Mouse (Mus musculus) midbrain, embryonic 12.5 days (tissue): ENCODE data around the gene Vegfb. TPM values are rescaled to one million over a fixed set of nuclear protein-coding genes. Genes with fewer than 3 reads are reported as not detected.
A peak's percentile ranks its signal among the peaks of the same experiment; 100 is the strongest.

Experiments used
- ATAC-seq: fragments of 200-750 bp; cut with Nextera tagmentation; 2 replicates; pipeline ENCODE4 v1.8.0; 2017; ENCODE audit warnings: low read depth, moderate TSS enrichment, moderate library complexity; ENCODE audit not compliant: low FRiP score
- H3K27ac ChIP-seq: fragments of 300-500 bp; sonication (generic); replicated peaks from 2 replicates; pipeline ENCODE4 v1.5.1; 2016; ENCODE audit warnings: mild to moderate bottlenecking
- H3K27me3 ChIP-seq: fragments of 300-500 bp; sonication (generic); 2 replicates; pipeline ENCODE4 v1.6.1; 2016; ENCODE audit warnings: mild to moderate bottlenecking
- H3K36me3 ChIP-seq: fragments of 300-500 bp; sonication (generic); 2 replicates; pipeline ENCODE4 v1.6.1; 2016
- H3K4me1 ChIP-seq: fragments of 300-500 bp; sonication (generic); 2 replicates; pipeline ENCODE4 v1.6.1; 2016
- H3K4me2 ChIP-seq: fragments of 300-500 bp; sonication (generic); replicated peaks from 2 replicates; pipeline ENCODE4 v1.6.1; 2016; ENCODE audit warnings: mild to moderate bottlenecking, moderate library complexity
- H3K4me3 ChIP-seq: fragments of 300-500 bp; sonication (generic); 2 replicates; pipeline ENCODE4 v1.5.1; 2016; ENCODE audit warnings: mild to moderate bottlenecking
- H3K9ac ChIP-seq: fragments of 300-500 bp; sonication (generic); replicated peaks from 2 replicates; pipeline ENCODE4 v1.6.1; 2016; ENCODE audit warnings: mild to moderate bottlenecking, moderate library complexity
- H3K9me3 ChIP-seq: fragments of 300-500 bp; sonication (generic); 2 replicates; pipeline ENCODE4 v1.6.1; 2016; ENCODE audit warnings: mild to moderate bottlenecking
- WGBS: fragments of 180-500 bp; shearing (Covaris S2); methylation state at CpG from one replicate; pipeline ENCODE4 v1.1.7; 2016; 5-methylcytosine and 5-hydroxymethylcytosine counted together
- polyA plus RNA-seq: library from polyadenylated mRNA; unstranded; fragments of >200 nt; fragmentation: Nextera tagmentation; extraction: Ambion mirVana; gene quantifications from 2 replicates; pipeline ENCODE4 v1.2.1, GENCODE M21; 2016

The Vegfb gene
- polyA plus RNA-seq, 1 experiment from 2014 or later: 35.0 TPM

DNA sequence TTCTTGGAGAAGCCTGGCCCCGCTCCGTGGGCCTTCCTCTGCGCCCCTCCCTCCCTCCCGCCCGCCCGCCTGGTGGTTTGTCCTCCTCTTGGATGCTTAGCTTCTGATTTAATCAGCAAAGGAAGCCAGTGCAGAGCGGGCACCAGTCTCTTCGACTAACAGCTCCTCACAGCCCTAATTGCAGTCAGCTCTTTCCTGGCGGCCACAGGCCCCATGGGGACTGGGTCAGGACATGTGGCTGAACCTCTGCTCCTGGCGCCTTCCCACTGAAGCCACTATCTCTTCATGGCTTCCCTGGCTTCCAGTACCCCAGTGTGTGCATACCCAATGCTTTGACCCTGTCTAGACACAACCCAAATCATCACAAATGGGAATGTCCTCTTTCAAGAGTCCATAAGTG, 31.0 kb downstream of the Vegfb start:
- 79% methylated on average over 10 of the region's 10 CpGs for WGBS
- Histone ChIP-seq H3K4me2 (no peak overlapping the region), H3K27me3 (no peaks in the 10 kb centered on the region), H3K9ac (no peak overlapping the region), H3K4me3 (no peak overlapping the region), H3K27ac (no peak overlapping the region), H3K9me3 (no peaks in the 10 kb centered on the region), H3K4me1 (peaks cover 13% of the 10 kb centered on the region), H3K36me3 (peaks cover 17% of the 10 kb centered on the region)
- ATAC-seq: no peak

DNA sequence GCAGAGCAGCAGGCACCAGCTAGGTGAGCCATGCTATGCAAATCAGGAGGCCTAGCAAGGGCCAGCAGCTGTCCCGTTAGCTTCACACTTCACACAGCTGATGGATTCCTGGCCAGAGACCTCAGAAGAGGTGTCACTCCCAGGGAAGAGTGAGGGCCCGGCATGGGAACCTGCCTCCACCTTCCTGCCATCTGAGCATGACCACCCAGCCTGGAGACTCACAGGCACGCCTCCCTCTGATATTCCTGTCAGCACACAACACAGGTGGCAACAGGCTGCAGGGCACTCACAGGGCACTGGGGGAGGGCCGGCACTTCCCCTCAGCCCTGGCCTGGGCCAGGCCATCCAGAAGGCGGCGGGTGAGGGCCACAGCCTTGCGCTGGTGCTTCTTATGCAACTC, 32.0 kb downstream of the Vegfb start:
- Histone ChIP-seq H3K27ac (no peak overlapping the region), H3K4me2 (no peak overlapping the region), H3K36me3 (peaks cover 15% of the 10 kb centered on the region), H3K9ac (no peak overlapping the region), H3K4me1 (peaks cover 14% of the 10 kb centered on the region), H3K27me3 (no peaks in the 10 kb centered on the region), H3K4me3 (no peak overlapping the region), H3K9me3 (no peaks in the 10 kb centered on the region)
- ATAC-seq: no peak
- 88% methylated on average over 7 of the region's 7 CpGs for WGBS

DNA sequence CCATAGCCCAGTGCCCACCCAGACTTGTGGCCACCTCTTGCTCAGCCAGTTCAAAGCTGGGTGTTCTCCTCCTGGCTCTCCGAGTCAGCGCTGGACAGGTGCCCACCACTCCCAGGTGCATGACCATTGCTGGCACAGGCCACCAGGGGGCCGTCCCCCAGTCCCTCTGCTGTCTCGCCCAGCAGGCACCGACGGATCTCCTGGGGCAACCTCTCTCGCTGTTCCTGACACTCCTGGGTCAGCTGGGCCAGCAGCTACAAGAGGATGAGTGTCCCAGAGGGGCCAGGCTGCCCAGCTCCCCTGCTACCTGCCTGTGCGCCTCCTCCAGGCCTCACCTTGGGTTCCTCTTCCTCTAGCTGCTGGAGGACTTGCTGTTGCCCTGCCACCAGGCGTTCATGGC, 33.4 kb downstream of the Vegfb start:
- H3K27me3 ChIP-seq: no peaks in the 10 kb centered on the region
- peaks cover 7% of the 10 kb centered on the region for H3K36me3 ChIP-seq
- H3K27ac ChIP-seq: no peak overlapping the region
- WGBS: 54% methylated on average over 9 of the region's 9 CpGs
- no peak overlapping the region for H3K9ac ChIP-seq
- no peak overlapping the region for H3K4me3 ChIP-seq
- no peak for ATAC-seq
- H3K9me3 ChIP-seq: no peaks in the 10 kb centered on the region
- no peak overlapping the region for H3K4me2 ChIP-seq
- peaks cover 23% of the 10 kb centered on the region for H3K4me1 ChIP-seq

GRCm38 (mm10) chr19:6952712-6953037, 34.8 kb downstream of the Vegfb start:
- peak overlapping the region; percentile 98; the same call in 1 of the 2 replicates for H3K27ac ChIP-seq
- H3K27me3 ChIP-seq: no peaks in the 10 kb centered on the region
- peaks cover 23% of the 10 kb centered on the region for H3K4me1 ChIP-seq
- peak overlapping the region; percentile 56 for H3K9ac ChIP-seq
- H3K36me3 ChIP-seq: peaks cover 7% of the 10 kb centered on the region
- no peaks in the 10 kb centered on the region for H3K9me3 ChIP-seq
- 35% methylated on average over 3 of the region's 3 CpGs for WGBS
- H3K4me2 ChIP-seq: peak overlapping the region; percentile 83
- peak overlapping the region; percentile 60 for H3K4me3 ChIP-seq
- ATAC-seq: no peak

DNA sequence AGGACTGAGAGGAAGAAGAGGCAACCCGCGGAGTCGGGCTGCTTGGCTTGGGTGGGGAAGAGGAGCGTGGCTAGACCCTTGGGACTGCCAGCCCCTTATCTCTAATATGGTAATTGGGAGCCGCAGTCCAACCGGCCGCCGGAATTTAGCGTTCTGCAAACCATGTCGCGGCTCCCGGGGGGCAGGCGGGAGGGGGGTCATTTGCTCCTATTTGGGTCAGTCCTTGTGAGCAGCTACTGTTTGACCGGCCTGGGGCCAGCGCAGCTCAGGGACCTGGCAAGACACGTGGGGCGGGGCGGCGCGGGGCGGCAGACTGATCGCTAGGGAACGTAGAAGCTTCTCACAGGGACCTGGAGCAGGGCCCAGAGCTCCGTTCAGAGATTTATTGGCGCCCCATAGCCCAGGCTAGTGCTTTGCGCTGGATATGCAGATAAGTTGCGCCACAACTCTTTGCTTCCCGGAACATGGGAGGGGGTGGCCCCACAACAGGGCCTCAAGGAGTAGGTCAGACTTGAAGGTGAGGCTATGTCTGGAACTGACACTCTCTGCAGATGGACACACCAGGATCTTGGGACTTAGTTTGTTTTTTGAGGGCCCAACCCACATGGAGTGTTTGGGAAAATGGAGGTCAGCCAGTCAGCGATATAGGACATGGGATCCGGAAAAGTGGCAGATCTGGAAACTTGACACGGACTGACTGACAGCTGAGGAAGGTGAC, 35.3 kb downstream of the Vegfb start:
- no peaks in the 10 kb centered on the region for H3K27me3 ChIP-seq
- H3K9ac ChIP-seq: peak overlapping the region; percentile 56
- peaks cover 7% of the 10 kb centered on the region for H3K36me3 ChIP-seq
- WGBS: 3% methylated on average over 31 of the region's 31 CpGs
- H3K27ac ChIP-seq: peak overlapping the region; percentile 98
- peak overlapping the region; percentile 83 for H3K4me2 ChIP-seq
- H3K9me3 ChIP-seq: no peaks in the 10 kb centered on the region
- peak overlapping the region; percentile 60 for H3K4me3 ChIP-seq
- peaks cover 23% of the 10 kb centered on the region for H3K4me1 ChIP-seq
- ATAC-seq: peak; percentile 44

- Histone ChIP-seq H3K4me1 (peaks cover 23% of the 10 kb centered on the region), H3K27me3 (no peaks in the 10 kb centered on the region), H3K9ac (peak overlapping the region; percentile 56), H3K4me2 (peak overlapping the region; percentile 83), H3K4me3 (peak overlapping the region; percentile 60), H3K36me3 (peaks cover 7% of the 10 kb centered on the region), H3K9me3 (no peaks in the 10 kb centered on the region), H3K27ac (peak overlapping the region; percentile 98)
- 1% methylated on average over 35 of the region's 35 CpGs for WGBS
- peak; percentile 77 for ATAC-seq
Observed at GRCm38 (mm10) chr19:6951381-6951968, 36.0 kb downstream of the Vegfb start.

- WGBS: under 1% methylated on average over 28 of the region's 28 CpGs
- H3K4me2 ChIP-seq: peak overlapping the region; percentile 83
- peak overlapping the region; percentile 98 for H3K27ac ChIP-seq
- no peaks in the 10 kb centered on the region for H3K27me3 ChIP-seq
- H3K9me3 ChIP-seq: no peaks in the 10 kb centered on the region
- peak overlapping the region; percentile 60 for H3K4me3 ChIP-seq
- H3K36me3 ChIP-seq: peaks cover 9% of the 10 kb centered on the region
- H3K9ac ChIP-seq: peak overlapping the region; percentile 56
- H3K4me1 ChIP-seq: peaks cover 23% of the 10 kb centered on the region
- ATAC-seq: peak; percentile 66
Observed at GRCm38 (mm10) chr19:6950613-6951153, 36.8 kb downstream of the Vegfb start.

- Histone ChIP-seq H3K27ac (peak overlapping the region; percentile 98; the same call in 1 of the 2 replicates), H3K4me1 (peaks cover 23% of the 10 kb centered on the region), H3K9ac (peak overlapping the region; percentile 56), H3K27me3 (no peaks in the 10 kb centered on the region), H3K4me2 (peak overlapping the region; percentile 83), H3K9me3 (no peaks in the 10 kb centered on the region), H3K36me3 (0 out of 2 replicates have a peak, but pooled peaks cover 4% of the 10 kb centered on the region), H3K4me3 (peak overlapping the region; percentile 60)
- WGBS: 60% methylated on average over 5 of the region's 5 CpGs
- no peak for ATAC-seq
Observed at GRCm38 (mm10) chr19:6949951-6950350, 37.5 kb downstream of the Vegfb start.

DNA sequence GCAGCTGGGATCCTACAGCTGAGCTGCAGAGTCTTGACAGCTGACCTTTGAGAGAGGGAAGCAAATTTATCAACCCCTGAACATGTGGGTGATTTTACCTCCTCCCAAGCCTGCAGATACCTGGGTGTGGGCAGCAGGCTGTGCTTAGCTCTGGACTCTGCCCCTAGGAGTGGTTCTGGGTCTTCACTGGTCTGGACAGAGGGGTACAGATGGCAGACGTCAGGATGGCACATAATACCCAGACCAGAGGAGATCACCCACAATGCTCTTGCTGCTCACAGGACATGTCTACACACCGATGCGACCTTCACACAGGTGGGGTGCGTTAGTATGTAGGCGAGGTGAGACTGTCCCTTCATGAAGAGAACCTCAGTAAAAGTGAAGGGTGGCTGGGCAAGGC, 37.9 kb downstream of the Vegfb start:
- Histone ChIP-seq H3K36me3 (0 out of 2 replicates have a peak, but pooled peaks cover 4% of the 10 kb centered on the region), H3K27ac (no peak overlapping the region), H3K4me1 (peaks cover 23% of the 10 kb centered on the region), H3K27me3 (no peaks in the 10 kb centered on the region), H3K9me3 (no peaks in the 10 kb centered on the region), H3K4me3 (no peak overlapping the region), H3K9ac (no peak overlapping the region; the same call in 1 of the 2 replicates), H3K4me2 (no peak overlapping the region)
- WGBS: 91% methylated on average over 5 of the region's 5 CpGs
- no peak for ATAC-seq

GRCm38 (mm10) chr19:6948186-6948585, 39.3 kb downstream of the Vegfb start:
- no peaks in the 10 kb centered on the region for H3K27me3 ChIP-seq
- no peaks in the 10 kb centered on the region for H3K9me3 ChIP-seq
- H3K4me2 ChIP-seq: no peak overlapping the region
- H3K4me3 ChIP-seq: no peak overlapping the region
- no peak overlapping the region for H3K27ac ChIP-seq
- ATAC-seq: no peak
- H3K9ac ChIP-seq: no peak overlapping the region
- peaks cover 24% of the 10 kb centered on the region for H3K4me1 ChIP-seq
- H3K36me3 ChIP-seq: 0 out of 2 replicates have a peak, but pooled peaks cover 4% of the 10 kb centered on the region
- WGBS: 73% methylated on average over 4 of the region's 4 CpGs

DNA sequence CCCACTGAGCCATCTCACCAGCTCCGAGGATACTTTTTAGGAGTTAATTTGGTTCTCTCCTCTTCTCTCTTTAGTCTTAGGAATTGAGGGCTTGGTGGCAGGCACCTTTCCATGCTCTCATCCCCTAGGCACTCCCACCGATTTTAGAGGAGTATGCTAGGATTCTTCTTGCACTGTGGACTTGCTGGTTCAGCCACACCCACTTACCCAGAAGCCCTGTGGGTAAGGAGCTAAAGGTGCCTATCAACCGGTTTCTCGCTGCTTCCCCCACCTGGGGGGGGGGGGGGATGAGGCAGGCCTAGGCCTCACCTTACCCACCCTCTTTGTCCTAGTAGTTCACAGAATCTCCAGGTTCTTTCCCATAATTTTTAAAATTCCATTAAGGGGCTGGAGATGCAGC, 39.7 kb downstream of the Vegfb start:
- H3K9ac ChIP-seq: no peak overlapping the region
- H3K36me3 ChIP-seq: 0 out of 2 replicates have a peak, but pooled peaks cover 4% of the 10 kb centered on the region
- no peaks in the 10 kb centered on the region for H3K9me3 ChIP-seq
- no peak for ATAC-seq
- H3K4me1 ChIP-seq: peaks cover 24% of the 10 kb centered on the region
- no peak overlapping the region for H3K4me2 ChIP-seq
- H3K27ac ChIP-seq: no peak overlapping the region
- no peaks in the 10 kb centered on the region for H3K27me3 ChIP-seq
- 66% methylated on average over 4 of the region's 4 CpGs for WGBS
- H3K4me3 ChIP-seq: no peak overlapping the region

DNA sequence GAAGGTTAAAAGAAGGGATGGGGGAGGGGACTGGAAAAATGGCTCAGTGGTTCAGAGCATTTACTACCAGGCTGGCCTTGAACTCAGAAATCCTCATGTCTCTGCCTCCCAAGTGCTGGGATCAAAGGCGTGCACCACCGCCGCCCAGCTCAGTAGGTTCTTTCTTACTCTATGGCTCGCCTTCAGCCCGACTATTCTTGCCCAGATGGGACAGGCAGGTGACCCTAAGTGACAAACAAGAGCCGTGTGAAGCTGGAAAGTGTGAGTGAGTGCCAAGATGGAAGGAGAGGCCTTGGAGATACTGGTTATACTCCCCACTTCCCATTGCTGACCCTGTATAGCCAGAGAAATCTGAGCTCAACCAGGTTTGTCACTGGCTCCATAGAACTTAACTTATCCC, 43.7 kb downstream of the Vegfb start:
- peaks cover 32% of the 10 kb centered on the region for H3K4me1 ChIP-seq
- H3K27me3 ChIP-seq: 0 out of 2 replicates have a peak, but pooled peaks cover 3% of the 10 kb centered on the region
- no peak overlapping the region for H3K9ac ChIP-seq
- H3K4me2 ChIP-seq: no peak overlapping the region
- no peak for ATAC-seq
- H3K36me3 ChIP-seq: 0 out of 2 replicates have a peak, but pooled peaks cover 4% of the 10 kb centered on the region
- no peaks in the 10 kb centered on the region for H3K9me3 ChIP-seq
- no peak overlapping the region for H3K27ac ChIP-seq
- H3K4me3 ChIP-seq: no peak overlapping the region
- WGBS: 93% methylated on average over 6 of the region's 6 CpGs
